ENCODE assay signal across 23 mouse cellular contexts in the genomic region with DNA sequence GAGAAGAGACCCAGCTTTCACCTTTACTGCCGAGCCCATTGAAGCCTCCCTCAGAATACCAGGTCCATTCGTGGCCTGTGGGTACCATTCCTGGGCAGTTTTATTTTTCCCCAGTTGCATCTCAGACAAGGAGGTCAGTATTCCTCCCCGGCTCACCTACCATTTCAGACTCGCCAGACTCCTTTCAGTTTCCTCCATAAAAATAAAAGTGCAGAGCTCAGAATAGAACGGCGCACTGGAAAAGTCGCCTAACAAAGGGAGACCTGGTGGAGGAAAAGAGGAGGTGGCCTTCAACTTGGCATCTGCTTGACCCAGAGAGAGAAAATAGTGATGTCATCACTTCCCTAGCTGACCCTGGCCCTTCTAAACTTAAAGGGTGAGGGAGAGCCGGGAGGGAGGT.
DNase-seq lines count a peak whose midpoint lies in the region; ATAC-seq and TF ChIP-seq lines count a peak whose summit lies in the region.
"Had no signal": no experiment of that assay in that cellular context is flagged by ENCODE, and none has a peak within 500 bp of the region (broad histone marks: within the 10 kb centered on the region; RNA-seq: fewer than 3 reads in every experiment).

No protein-coding gene starts in this region.

- H3K4me2 ChIP-seq in kidney, postnatal 0 days (ENCODE audit: low read length) = peak overlapping the region; percentile 23; the same call in 1 of the 2 replicates
- H3K4me2 ChIP-seq in limb, embryonic 15.5 days = no peak overlapping the region
- H3K4me2 ChIP-seq in intestine, embryonic 16.5 days (ENCODE audit: low read depth, low read length) = no peak overlapping the region
- H3K4me2 ChIP-seq: embryonic facial prominence, embryonic 13.5 days; forebrain, embryonic 12.5 days; heart, embryonic 11.5 days; heart, embryonic 15.5 days; hindbrain, embryonic 14.5 days had no signal

- H3K27ac ChIP-seq in kidney, postnatal 0 days = no peak overlapping the region
- H3K27ac ChIP-seq in kidney, adult 2 months (ENCODE audit: insufficient read depth, low read depth, low read length) = no peak overlapping the region
- peak overlapping the region; percentile 63 for H3K27ac ChIP-seq in limb, embryonic 15.5 days
- H3K27ac ChIP-seq in intestine, embryonic 16.5 days (ENCODE audit: low read length) = no peak overlapping the region
- H3K27ac ChIP-seq: embryonic facial prominence, embryonic 13.5 days; forebrain, embryonic 12.5 days; heart, adult 2 months; heart, embryonic 15.5 days; hindbrain, embryonic 10.5 days; hindbrain, embryonic 14.5 days had no signal

- ATAC-seq in kidney, postnatal 0 days (replicated peaks; ENCODE audit: low FRiP score, low read depth) = no peak
- ATAC-seq in limb, embryonic 15.5 days (ENCODE audit: insufficient number of reproducible peaks, low FRiP score, low TSS enrichment, low read depth) = no peak
- no peak for ATAC-seq in intestine, embryonic 16.5 days
- ATAC-seq: forebrain, embryonic 16.5 days; Patski had no signal

- H3K4me1 ChIP-seq in kidney, postnatal 0 days (replicated peaks; ENCODE audit: insufficient read depth, low read length) = no peaks in the 10 kb centered on the region
- H3K4me1 ChIP-seq in kidney, adult 2 months (ENCODE audit: control insufficient read depth, insufficient read depth, low read length) = no peaks in the 10 kb centered on the region
- peaks cover 2% of the 10 kb centered on the region; the same call in 1 of the 2 replicates for H3K4me1 ChIP-seq in limb, embryonic 15.5 days
- no peaks in the 10 kb centered on the region for H3K4me1 ChIP-seq in intestine, embryonic 16.5 days (ENCODE audit: control insufficient read depth, insufficient read depth, low read length)
- H3K4me1 ChIP-seq: forebrain, embryonic 12.5 days; heart, embryonic 15.5 days had no signal

- DNase-seq in kidney, postnatal 0 days (ENCODE audit: low spot score) = no peak
- DNase-seq in kidney, adult 2 months = no peak
- peak; percentile 19 for DNase-seq in brain, adult 2 months (ENCODE audit: low read depth, low spot score)
- peak; percentile 8 for DNase-seq in forelimb bud, embryonic 11.5 days (ENCODE audit: low read depth, low spot score)
- DNase-seq in embryo, embryonic 11 days = no peak
- no peak for DNase-seq in lung, postnatal 25 days (ENCODE audit: low spot score)
- DNase-seq: adrenal gland, adult 2 months; cerebellum, adult 11 months; cerebellum, adult 8-10 months; cerebellum, postnatal 14 days; heart, adult 2 months; heart, postnatal 14 days had no signal

- H3K27me3 ChIP-seq in kidney, postnatal 0 days (ENCODE audit: insufficient read depth, low read length) = no peaks in the 10 kb centered on the region
- no peaks in the 10 kb centered on the region for H3K27me3 ChIP-seq in kidney, adult 2 months (replicated peaks; ENCODE audit: control insufficient read depth, insufficient read depth, low read length)
- H3K27me3 ChIP-seq in limb, embryonic 15.5 days = no peaks in the 10 kb centered on the region
- H3K27me3 ChIP-seq in intestine, embryonic 16.5 days (replicated peaks; ENCODE audit: control insufficient read depth, insufficient read depth, low read length) = no peaks in the 10 kb centered on the region
- H3K27me3 ChIP-seq: CH12.LX; embryonic facial prominence, embryonic 13.5 days; forebrain, embryonic 12.5 days; heart, embryonic 15.5 days; Patski had no signal

- H3K36me3 ChIP-seq in kidney, postnatal 0 days (ENCODE audit: insufficient read depth, low read length) = no peaks in the 10 kb centered on the region
- H3K36me3 ChIP-seq in kidney, adult 2 months (ENCODE audit: control insufficient read depth, insufficient read depth, low read length) = no peaks in the 10 kb centered on the region
- H3K36me3 ChIP-seq in limb, embryonic 15.5 days = no peaks in the 10 kb centered on the region
- no peaks in the 10 kb centered on the region for H3K36me3 ChIP-seq in intestine, embryonic 16.5 days (ENCODE audit: control insufficient read depth, insufficient read depth, low read length)
- H3K36me3 ChIP-seq: embryonic facial prominence, embryonic 13.5 days; forebrain, embryonic 12.5 days; heart, embryonic 15.5 days; hindbrain, embryonic 10.5 days had no signal

- TF ChIP-seq CTCF in kidney, postnatal 0 days (IDR thresholded peaks at IDR 0.05; ENCODE audit: low read depth) = no peak
- TF ChIP-seq CTCF in kidney, adult 2 months (conservative IDR thresholded peaks at IDR 0.05; ENCODE audit: insufficient read depth, insufficient read length, low read depth, low read length) = no peak

- 42% methylated on average over 8 of the region's 8 CpGs for whole genome bisulfite sequencing in kidney, postnatal 0 days
- 57% methylated on average over 8 of the region's 8 CpGs for WGBS in kidney, adult 2 months
- WGBS in limb, embryonic 15.5 days = 44% methylated on average over 8 of the region's 8 CpGs
- WGBS in intestine, embryonic 16.5 days = 72% methylated on average over 8 of the region's 8 CpGs

- no peak overlapping the region for H3K9ac ChIP-seq in kidney, postnatal 0 days (ENCODE audit: low read depth, low read length)
- H3K9ac ChIP-seq in limb, embryonic 15.5 days = no peak overlapping the region
- H3K9ac ChIP-seq in intestine, embryonic 16.5 days (ENCODE audit: low read depth, low read length) = no peak overlapping the region
- H3K9ac ChIP-seq: embryonic facial prominence, embryonic 13.5 days; forebrain, embryonic 12.5 days; heart, embryonic 15.5 days; hindbrain, embryonic 14.5 days had no signal

- no peak overlapping the region for H3K4me3 ChIP-seq in kidney, postnatal 0 days (replicated peaks; ENCODE audit: low read depth, low read length)
- no peak overlapping the region for H3K4me3 ChIP-seq in kidney, adult 2 months (ENCODE audit: insufficient read depth, low read depth, low read length)
- H3K4me3 ChIP-seq in limb, embryonic 15.5 days = no peak overlapping the region
- no peak overlapping the region for H3K4me3 ChIP-seq in intestine, embryonic 16.5 days (ENCODE audit: low read length)
- H3K4me3 ChIP-seq: embryonic facial prominence, embryonic 13.5 days; forebrain, embryonic 12.5 days; heart, adult 2 months; heart, embryonic 15.5 days; hindbrain, embryonic 10.5 days had no signal

- TF ChIP-seq POLR2A in kidney, adult 2 months (IDR thresholded peaks at IDR 0.05; ENCODE audit: low read depth, low read length) = no peak

- H3K9me3 ChIP-seq in kidney, postnatal 0 days (replicated peaks; ENCODE audit: low read length) = no peaks in the 10 kb centered on the region
- no peaks in the 10 kb centered on the region for H3K9me3 ChIP-seq in limb, embryonic 15.5 days
- H3K9me3 ChIP-seq in intestine, embryonic 16.5 days (ENCODE audit: control insufficient read depth, low read length) = no peaks in the 10 kb centered on the region
- H3K9me3 ChIP-seq: embryonic facial prominence, embryonic 13.5 days; forebrain, embryonic 12.5 days; heart, embryonic 15.5 days; hindbrain, embryonic 10.5 days had no signal

Comparison
In these comparisons a context has a peak if more than half of its experiments do, and no peak if none do; other contexts are left out.
1. DNase-seq: peak in brain, adult 2 months (single experiment) and forelimb bud, embryonic 11.5 days (single experiment); none in kidney, postnatal 0 days (single experiment), kidney, adult 2 months (single experiment), embryo, embryonic 11 days (single experiment) and lung, postnatal 25 days (single experiment).